Mouse (Mus musculus) c-Kit-negative CD71-positive TER-119-positive erythroid progenitor cells, embryonic 14.5 days (primary cell): Measurements from ENCODE around the gene Mgat4e.
"Not testable (repeated sequence)": the region's sequence is repeated elsewhere in the genome, so short reads cannot be mapped to it uniquely, and the experiment has no call there.

Source experiments
- DNase-seq: peaks from one replicate; pipeline ENCODE4 v3.0.0-alpha.2; 2013; ENCODE audit warnings: low read depth, low spot score

Mgat4e gene

DNA sequence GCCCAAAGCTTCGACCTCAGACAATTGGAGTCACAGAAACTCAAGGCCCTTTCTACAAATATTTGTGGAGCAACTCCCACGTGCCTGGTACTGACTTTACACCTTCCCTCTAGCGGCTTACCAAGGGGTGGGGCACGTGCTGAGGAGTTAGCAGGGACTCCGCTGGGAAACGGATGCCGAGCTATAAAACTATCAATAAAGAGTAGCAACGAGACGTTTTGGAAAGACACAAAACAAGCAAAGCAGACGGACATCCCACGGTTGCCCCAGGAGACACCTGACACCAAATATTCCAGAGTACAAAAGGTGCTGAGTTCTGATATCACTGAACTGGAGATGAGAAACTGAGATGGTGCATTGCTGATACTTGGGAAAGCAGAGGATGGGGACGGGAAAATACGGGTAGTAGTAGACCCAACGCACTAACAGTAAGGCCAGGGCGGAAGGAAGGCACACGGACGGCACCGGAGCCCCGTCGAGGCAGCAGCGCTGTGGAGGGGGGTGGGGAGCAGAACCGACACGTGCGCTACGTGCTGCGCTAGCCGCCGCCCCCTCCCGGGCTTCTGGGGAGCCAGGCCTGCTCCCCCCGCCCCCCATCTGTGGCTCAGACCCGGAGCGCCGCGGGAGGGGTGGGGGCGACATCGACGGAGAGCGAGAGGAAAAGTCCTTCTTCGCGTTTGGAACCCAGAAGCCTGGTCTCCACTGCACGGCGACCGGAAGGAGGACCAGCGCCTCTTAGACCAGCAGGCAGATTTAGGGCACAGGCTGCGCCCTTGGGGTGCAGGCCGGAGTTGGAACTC, 6.6 kb upstream of the Mgat4e start:
- DNase-seq, result no peak

DNA sequence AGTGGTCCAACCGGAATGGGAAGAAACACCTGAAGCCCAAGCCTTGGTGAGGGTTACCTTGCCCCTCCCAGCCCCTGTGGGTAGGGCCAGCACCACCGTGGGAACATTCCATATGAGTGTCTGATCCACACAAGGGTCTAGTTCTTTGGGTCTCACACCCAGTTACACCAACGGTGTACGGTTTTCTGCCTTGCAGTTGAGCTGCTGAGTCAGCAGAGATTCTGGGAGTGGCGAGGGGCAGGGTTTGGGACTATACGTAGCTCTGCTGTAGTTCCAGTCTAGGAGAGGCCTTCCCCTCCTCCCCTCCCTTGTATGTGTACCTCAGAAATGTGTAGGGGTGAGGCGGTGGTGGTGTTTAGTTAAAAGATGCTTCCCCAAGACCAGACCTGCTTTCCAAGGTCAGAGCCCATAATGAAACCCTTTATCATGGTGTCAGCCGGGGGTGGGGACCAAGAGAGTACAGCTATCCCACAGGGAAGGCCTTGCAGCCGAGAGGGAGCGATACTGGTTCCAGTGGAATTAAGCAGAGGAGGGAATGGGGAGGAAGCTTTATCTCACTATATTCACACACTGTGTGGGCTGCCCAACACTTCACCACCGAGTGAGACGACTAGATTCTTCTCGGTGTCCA, 5.9 kb upstream of the Mgat4e start:
- DNase-seq, result no peak

DNA sequence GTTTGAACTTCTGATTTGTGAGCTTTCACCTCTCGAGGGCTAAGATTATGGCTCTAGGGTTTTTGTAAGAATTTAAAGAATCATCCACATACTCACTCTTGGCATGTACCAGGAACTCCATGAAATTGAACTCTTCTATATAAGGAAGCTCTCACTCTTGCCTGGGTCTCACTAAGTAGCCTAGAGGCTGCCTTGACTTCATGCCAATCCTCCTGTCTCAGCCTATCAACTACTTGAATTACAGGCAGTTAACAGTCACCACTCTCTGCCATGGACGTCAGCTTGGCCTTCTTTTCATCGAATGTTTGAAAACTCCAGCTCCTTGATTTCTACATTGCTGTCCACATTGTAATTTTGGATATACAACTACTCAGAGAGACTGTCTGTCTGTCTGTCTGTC, 2.9 kb upstream of the Mgat4e start:
- DNase-seq, result no peak

DNA sequence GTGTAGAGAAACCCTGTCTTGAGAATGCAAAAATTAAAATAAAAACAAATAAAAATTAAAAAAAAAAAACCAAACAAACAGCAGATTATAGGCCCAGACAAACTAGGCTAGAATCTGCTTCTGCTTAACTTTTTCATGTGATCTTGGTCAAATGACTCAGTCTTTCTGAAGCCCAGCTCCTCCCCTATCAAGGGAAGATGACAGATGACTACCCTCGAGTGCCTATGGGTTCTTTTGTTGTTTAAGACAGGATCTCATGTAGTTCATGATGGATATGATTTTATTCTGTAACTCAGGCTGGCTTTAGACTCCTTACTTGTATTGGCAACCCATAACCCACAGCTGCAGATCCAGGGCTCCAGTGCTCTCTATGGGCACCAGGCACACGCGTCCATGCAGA, 2.4 kb upstream of the Mgat4e start:
- DNase-seq, result no peak

DNA sequence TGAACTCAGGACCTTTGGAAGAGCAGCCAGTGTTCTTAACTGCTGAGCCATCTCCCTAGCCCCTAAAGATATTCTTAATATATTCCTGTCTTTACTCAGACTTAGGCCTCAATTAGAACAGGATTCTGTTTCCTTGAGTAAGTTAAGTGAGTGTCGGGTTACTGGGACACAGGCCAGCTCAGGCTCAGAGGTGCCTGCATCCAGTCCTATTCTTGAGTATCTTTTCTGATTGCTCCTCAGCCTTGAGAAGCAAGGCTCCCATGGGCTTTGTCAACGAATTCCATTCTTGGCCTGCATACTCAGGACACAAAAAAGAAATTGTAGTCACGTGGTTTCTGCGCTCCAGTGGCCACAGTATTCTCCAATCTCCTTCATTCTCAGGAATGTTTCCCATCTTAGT, 1.3 kb downstream of the Mgat4e start:
- DNase-seq, result no peak

DNA sequence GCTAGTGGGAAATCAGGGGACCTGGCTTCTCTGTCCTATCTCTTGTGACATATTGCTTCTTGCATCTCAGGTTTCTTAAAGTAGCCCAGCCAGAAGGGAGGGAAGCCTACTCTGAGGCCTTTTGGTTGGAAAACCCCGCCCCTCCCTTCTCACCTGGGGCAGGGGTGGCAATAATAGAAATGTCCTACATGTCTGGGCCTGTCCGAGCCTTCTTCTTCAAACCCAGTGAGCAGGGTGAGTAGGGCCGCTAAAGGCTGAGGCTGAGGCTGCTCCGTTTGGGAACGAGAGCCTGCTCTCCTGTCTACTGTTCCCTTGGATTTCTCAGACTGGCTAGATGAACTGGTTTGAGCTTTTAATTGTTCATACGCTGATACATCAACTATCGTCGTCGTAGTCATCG, 8.9 kb downstream of the Mgat4e start:
- no peak for DNase-seq

DNA sequence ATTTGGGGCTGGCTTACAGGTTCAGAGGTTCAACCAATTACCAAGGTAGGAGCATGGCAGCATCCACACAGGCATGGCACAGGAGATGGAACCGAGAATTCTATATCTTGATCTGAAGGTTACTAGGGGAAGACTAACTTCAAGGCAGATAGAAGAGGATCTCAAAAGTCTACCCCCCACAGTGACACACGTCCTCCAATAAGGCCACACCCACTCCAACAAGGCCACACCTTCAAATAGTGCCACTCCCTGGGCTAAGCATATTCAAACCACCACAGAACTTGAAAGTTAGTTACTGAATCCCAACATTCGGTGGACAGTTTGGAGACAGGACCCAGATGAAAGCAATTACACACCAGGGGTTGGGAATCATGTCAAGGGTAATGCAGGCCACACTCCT, 14.0 kb downstream of the Mgat4e start:
- no peak for DNase-seq

DNA sequence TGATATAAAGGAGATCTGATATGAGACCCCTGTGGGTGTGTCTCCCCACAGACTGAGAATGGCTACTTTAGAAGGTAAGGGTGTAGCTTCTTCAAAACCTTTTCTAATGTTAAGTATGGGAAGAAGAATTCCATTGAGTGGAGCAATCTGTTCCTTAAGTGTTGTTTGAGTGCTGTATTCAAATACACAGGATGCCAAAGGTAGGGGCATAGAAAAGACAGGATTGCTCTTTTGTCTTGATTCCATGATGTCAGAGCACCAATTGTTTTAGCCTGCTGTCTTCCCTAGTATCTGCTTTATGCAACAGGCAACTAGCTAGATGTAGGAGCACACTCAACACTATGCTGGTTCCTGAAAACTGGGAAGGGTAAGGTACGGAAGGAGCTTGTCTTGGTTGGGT, 14.4 kb downstream of the Mgat4e start:
- DNase-seq, result no peak

DNA sequence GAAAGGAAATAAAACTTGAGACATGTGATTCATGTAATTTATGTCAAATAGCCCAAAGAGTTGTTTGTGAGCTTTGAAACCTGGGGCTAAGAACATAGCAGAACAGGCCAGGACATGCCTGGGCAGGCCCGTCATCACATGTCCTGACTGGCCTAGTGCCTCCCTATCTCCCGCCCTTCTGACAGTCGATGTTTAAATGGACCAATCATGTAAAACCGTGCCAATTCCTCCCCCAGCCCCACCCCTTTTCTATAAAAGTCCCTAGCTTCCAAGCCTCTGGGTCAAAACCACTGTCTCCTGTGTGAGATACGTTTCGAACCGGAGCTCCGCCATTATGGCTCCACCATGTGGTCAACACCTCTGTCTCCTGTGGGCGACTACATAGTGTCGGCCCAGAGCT, 15.8 kb downstream of the Mgat4e start:
- not testable (repeated sequence) for DNase-seq

DNA sequence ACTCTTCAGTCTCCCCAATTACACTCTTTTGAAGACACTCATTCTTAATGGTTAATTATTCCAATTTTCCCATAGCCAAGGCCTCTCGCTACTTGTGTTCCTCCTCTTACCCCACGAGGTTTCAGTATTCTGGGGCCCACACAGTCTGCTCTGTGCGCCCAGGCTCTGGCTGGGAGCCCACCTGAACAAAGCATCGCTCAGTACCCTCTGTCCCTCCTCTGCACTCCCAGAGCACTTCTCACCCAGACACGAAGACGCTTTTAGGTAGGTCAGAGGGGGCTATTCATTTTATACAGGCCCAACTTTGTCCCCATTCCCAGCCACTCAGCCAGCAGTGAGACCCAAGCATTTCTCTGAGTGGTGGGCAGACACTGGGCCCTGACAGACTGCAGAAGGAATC, 18.9 kb downstream of the Mgat4e start:
- DNase-seq, result no peak

DNA sequence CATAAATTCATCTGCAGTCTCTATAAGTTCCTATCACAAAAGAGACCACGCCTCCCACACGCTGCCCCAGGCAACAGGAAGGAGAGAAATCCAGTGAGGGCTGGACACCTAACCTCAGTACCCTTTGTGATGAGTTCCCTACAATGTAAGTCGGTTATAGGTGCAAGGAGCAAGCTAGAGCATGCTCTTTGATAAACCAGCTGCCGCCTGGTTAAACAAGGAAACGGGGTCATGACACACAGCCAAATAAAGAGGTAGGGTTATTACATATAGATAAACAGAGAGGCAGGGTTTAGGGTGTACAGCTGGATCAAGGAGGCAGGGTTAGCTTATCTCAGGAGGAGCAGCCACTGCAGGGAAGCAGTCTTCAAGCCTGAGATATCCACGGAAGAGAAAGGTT, 22.7 kb downstream of the Mgat4e start:
- peak; percentile 62 for DNase-seq

DNA sequence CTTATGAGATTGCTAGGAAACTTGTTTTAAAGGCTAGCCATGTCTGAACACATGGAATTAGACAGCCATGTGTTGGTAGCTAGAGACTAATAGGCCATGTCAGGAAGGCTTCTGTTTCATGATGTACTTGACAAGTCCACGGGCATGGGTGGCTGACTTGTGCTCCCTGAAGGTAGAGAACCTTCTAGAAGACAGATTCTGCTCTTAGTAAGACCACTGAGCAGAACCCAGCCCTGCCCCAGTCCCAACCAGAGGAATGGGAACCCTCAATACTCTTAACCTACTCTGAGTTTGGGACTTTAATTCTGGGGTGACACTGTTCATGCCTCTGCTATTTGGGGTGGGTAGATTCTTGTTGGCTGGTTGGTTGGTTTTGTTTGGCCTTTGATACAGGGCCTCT, 24.5 kb downstream of the Mgat4e start:
- DNase-seq, result no peak

DNA sequence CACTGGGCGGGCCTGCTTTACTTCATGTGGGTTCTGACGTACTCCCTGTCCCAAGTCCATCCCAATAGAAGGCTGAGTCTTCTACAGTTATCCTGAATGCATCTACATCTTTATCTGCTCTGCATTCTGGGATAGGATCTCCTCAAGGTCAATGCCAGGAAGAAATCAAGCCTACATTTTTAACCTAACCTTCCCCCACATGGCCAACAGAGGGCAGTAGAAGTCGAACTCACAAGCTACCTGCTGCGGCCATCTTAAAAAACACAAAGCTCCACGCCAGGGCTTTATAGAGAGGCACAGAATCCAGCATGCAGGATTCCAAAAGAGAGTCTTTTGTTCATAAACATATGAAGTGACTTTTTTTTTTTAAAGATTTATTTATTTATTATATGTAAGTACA, 25.1 kb downstream of the Mgat4e start:
- peak; percentile 26 for DNase-seq

DNA sequence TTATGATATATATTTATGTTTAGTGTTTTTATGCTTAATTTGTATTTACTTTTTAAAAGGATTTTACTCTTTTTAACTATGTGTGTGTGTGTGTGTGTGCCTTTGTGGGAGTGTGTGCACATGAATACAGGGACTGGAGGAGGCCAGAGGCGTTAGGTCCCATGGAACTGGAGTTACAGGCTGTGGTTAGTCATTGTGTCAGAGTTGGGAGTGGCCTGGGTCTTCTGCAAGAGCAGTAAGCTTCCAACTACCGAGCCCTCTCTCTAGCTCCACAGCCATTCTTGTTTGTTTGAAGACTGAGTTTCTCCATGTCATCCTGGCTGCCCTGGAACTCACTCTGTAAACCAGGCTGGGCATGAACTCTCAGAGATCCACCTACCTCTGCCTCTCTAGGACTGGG, 27.2 kb downstream of the Mgat4e start:
- no peak for DNase-seq

DNA sequence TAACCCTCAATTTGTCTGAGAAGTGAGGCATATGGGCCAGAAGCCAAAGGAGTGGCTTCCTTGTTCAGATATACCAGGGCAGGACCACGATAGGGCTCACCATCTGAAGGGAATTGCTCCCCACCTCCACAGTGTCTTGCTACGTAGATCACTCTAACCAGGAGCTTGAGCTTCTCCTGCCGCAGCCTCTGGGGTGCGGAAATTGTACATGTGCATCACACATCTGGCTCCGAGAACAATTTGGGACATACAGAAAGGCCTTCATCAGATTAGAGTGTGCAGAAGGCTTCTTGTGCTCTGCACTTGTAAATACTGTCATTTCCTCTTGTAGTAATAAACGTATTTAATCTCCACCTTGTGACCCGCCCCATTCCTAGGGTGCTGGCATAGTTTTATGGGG, 28.3 kb downstream of the Mgat4e start:
- DNase-seq, result no peak

DNA sequence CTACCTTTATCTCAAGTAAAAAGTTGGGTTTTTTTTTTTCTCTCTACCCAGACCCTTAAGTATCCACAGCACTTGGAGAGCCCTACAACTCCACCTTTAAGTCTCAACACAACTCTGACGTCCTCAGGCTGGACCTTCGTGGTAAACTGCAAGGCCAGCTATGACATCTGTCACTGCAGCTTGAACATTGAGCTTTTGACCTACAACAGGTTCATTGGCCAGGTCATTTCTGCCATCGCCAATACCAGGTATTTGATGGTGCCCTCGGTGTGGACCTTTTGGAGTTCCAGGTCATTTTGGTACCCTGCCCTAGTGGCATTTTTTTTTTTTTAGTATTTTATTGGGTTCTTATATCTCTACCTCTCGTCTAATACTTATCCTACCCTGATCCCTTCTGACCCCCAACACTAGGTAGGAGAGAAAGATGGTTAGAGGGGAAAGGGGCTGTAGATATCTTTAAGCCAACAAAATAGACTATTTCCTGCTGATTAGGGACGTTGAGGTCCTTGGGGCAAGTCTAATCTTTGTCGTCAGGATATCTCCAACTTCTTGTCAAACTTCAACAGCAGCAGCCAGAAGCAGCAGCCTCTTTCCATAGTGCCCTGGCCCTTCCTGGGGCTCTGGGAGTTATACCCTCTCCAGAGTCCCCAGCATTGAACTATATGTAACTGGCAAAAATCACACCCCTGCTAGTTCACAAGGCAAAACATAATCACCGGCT, 29.3 kb downstream of the Mgat4e start:
- DNase-seq, result no peak

DNA sequence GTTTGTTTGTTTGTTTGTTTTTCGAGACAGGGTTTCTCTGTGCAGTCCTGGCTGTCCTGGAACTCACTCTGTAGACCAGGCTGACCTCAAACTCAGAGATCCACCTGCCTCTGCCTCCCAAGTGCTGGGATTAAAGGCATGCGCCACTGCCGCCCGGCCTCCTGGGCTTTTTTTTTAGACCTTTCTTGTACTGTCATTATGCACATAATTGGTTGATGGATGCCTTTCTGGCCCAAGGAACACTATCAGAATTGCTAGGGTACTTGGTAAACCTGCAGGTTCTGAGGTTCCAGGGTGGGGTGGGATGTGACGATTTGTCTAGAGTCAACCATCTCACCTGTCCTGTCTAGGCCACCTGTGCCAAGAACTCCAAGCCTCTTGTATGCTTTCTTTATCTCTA, 30.3 kb downstream of the Mgat4e start:
- DNase-seq, result not testable (repeated sequence)

DNA sequence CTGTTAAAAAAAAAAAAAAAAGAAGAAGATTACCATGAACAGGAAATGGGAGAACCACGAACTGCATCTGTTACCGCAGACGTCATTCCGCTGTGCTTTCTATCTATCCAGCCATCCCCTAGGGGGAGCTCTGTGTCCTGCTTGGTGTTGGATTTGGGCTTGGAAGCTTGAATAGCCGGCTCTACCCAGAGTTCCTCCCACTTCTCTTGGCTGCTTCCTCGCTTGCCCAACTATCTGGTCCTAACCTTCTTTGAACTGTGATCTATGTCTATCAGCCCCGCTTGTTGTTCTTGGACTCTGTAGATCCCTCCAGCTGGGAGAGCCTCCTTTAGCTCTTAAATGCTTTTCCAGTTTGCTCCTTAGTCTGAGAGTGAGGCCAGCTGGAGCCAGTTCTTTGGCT, 30.8 kb downstream of the Mgat4e start:
- DNase-seq, result peak; percentile 68

DNA sequence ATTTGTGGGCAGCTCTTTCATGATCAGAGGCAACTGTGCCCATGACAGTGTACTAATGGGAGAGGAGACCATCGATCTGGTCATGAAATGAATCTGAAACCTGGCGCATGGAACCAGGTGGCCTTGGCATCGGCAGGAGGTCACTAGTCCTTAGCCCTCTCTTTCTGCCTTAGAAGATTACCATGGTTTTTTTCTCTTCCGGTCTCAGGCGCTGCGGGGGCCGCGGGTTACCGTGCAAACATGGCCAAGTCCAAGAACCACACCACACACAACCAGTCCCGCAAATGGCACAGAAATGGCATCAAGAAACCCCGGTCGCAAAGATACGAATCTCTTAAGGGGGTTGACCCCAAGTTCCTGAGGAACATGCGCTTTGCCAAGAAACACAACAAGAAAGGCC, 31.6 kb downstream of the Mgat4e start:
- not testable (repeated sequence) for DNase-seq

DNA sequence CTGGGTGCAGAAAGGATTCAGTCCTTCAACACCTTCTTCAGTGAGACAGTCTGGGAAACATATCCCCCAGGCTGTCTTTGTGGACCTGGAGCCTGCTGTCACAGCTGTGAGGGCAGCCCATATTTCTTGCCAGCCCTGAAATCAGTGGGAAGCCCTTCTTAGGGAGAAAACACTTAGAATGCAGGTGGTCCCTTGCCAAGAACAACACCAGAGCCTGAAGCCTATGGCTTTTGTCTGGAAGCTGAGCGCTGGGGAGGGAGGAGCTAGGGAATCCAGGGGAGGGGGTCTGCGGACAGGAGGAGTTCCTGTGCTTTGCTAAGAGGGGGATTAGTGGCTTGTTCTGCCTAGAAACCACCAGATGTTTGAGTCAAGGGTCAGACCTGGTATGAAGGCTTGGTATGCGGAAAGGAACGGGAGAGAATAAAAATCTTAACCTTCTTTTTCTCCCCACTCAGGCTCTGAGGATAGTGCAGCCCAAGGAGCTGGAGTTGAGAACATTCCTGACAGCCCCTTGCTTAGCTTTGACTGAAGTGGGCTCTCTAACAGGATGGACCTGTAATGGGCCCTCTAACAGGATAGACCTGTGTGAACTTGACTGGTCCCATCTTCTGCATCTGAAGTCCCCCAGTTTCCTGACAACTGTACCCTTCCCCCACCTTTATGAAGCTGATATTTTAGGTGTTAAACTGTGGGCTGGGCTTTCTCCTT, 32.8 kb downstream of the Mgat4e start:
- DNase-seq, result no peak

DNA sequence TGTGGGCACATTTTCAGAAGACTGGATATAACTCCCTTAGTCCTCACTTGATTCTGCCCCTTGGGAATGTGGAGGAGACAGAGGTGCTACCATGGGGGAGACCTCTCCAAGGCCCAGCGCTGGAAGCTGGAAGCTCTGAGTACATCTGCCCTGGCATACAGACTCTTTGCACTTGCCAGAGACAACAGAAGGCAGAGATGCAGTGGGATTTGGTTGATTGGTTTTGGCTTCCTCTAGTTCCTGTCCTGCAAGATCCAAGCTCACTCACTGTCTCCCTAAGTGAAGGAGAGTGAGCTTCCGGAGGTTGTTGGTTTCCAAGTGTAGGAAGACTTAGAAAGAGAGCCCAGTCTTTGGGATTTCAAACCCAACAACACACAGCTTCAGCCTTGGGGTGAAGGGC, 33.6 kb downstream of the Mgat4e start:
- DNase-seq, result no peak

DNA sequence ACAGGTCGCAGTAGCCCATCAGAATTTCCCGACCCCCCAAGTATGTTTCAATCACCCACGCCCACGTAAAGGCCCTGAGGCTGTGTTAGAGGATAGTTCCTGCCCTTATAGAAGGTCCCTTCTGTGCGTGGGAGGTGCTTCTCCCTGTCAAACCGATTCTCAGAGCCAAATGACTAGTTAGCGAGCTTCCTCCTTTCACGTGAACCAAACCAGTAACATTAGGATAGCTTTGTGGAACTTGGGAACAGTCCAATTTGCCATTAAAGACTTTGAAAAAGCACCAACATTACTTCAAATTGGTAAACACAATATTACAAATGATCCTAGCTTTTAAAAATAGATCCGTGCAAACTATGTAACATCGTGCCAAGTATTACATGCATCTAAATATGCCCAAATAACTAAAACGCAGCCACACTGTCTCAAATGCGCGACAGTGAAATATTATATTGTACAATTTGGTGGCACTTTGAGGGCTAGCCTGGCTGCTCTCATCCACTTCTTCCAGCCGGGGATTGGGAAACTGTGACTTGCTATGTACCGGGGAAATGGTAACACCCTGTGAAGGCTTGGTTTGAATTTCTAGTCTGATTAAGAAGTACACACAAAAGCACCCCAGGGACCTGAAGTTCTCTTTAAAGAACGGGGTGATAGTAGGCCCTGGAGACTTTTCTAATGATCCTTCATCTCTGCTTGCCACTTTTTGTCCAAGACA, 35.4 kb downstream of the Mgat4e start:
- DNase-seq, result no peak
